Mouse (Mus musculus) midbrain, embryonic 11.5 days (tissue): ENCODE measurements around the gene Rbms1. TPM values are rescaled to one million over a fixed set of nuclear protein-coding genes. Genes with fewer than 3 reads are reported as not detected.

Source experiments
- ATAC-seq: fragments of 200-750 bp; cut with Nextera tagmentation; 2 replicates; pipeline ENCODE4 v1.8.0; 2017; ENCODE audit warnings: moderate TSS enrichment, moderate library complexity; ENCODE audit not compliant: low FRiP score
- DNase-seq: peaks from one replicate; pipeline ENCODE4 v3.0.0; 2015; ENCODE audit warnings: low spot score; ENCODE audit errors: missing footprints
- H3K27ac ChIP-seq: fragments of 300-500 bp; sonication (generic); 2 replicates; pipeline ENCODE4 v1.5.1; 2014; ENCODE audit warnings: low read depth, low read length
- H3K27me3 ChIP-seq: fragments of 300-500 bp; sonication (generic); 2 replicates; pipeline ENCODE4 v1.6.1; 2014; ENCODE audit warnings: mild to moderate bottlenecking, low read length, moderate library complexity, mixed read lengths; ENCODE audit not compliant: control insufficient read depth, insufficient read depth
- H3K36me3 ChIP-seq: fragments of 300-500 bp; sonication (generic); 2 replicates; pipeline ENCODE4 v1.6.1; 2014; ENCODE audit warnings: mild to moderate bottlenecking, low read length, moderate library complexity, mixed read lengths; ENCODE audit not compliant: control insufficient read depth, insufficient read depth
- H3K4me1 ChIP-seq: fragments of 300-500 bp; sonication (generic); 2 replicates; pipeline ENCODE4 v1.6.1; 2014; ENCODE audit warnings: low read length; ENCODE audit not compliant: control insufficient read depth, insufficient read depth
- H3K4me2 ChIP-seq: fragments of 300-500 bp; sonication (generic); 2 replicates; pipeline ENCODE4 v1.6.1; 2014; ENCODE audit warnings: mild to moderate bottlenecking, moderate library complexity
- H3K4me3 ChIP-seq: fragments of 300-500 bp; sonication (generic); 2 replicates; pipeline ENCODE4 v1.5.1; 2014; ENCODE audit warnings: low read depth, low read length
- H3K9ac ChIP-seq: fragments of 300-500 bp; sonication (generic); 2 replicates; pipeline ENCODE4 v1.6.1; 2014; ENCODE audit warnings: low read length
- H3K9me3 ChIP-seq: fragments of 300-500 bp; sonication (generic); 2 replicates; pipeline ENCODE4 v1.6.1; 2016; ENCODE audit warnings: low read length; ENCODE audit not compliant: control insufficient read depth
- WGBS: fragments of 180-500 bp; shearing (Covaris S2); extraction: QIAGEN DNeasy Blood & Tissue Kit; methylation state at CpG from one replicate; pipeline ENCODE4 v1.1.7; 2014; 5-methylcytosine and 5-hydroxymethylcytosine counted together
- polyA plus RNA-seq: library from polyadenylated mRNA; unstranded; fragments of >200 nt; fragmentation: Nextera tagmentation; extraction: Ambion mirVana; gene quantifications from 2 replicates; pipeline ENCODE4 v1.2.1, GENCODE M21; 2014

Rbms1 gene
- polyA plus RNA-seq, 1 experiment from 2014 or later: 43.2 TPM

DNA sequence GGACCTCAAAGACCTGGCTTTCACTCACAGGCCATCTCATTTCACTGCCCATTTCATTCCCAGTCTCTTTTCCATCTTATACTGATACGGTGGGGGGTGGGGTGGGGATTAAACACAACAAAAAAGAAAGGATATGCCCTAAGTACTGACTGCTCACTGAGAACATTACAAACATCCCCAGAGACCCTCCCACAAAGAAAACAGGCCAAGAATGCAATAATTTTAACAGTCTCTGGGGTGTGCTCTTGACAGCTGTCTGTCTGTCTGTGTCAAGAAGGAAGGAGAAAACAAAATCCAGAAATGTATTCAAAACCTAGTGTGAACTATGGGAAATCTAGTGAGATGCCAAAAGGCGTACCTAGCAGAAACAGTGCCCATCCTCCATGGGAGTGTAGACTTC is 86.1 kb downstream of the Rbms1 start:
- DNase-seq (peak; percentile 72), ATAC-seq (no peak)
- Histone ChIP-seq H3K36me3 (no peaks in the 10 kb centered on the region), H3K27me3 (peaks cover 11% of the 10 kb centered on the region; the same call in 1 of the 2 replicates), H3K9me3 (no peaks in the 10 kb centered on the region), H3K4me3 (no peak overlapping the region), H3K27ac (no peak overlapping the region), H3K4me2 (no peak overlapping the region), H3K9ac (no peak overlapping the region), H3K4me1 (peaks cover 18% of the 10 kb centered on the region)
- WGBS: 30% methylated on average over 2 of the region's 2 CpGs

DNA sequence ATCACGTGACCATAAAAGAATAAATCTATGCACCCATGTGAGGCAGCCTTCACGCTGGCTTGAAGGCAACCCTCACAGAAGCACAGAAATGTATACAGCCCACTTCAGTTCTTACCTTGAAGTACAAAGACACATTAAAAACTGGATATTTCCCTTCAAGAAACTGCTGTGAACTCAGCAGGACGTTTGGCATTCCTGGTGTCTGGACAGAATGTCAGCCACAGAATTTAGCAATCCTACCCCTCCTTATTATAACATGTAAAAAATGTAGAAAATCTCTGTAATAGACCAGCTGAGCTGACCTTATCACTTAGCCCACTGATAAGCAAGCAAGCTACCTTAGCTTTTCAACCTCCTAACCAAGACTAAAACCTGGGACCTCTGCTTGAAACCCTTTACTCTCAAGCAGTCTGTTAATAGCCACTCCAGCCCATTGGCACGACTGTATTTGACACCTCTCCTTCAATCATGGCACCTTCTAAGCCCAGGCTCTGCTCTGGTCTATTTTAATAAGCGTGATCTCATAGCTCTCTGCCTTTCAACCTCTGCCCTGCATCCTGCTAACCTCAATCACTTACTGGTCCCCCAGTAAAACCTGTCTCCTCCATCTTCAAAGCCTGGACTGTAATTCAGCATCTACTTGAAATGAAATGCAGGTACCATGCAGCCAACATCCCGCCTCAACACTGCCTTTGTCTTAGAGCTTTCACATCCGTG is 90.7 kb downstream of the Rbms1 start:
- WGBS: 74% methylated on average over 7 of the region's 7 CpGs
- no peak overlapping the region for H3K9ac ChIP-seq
- H3K4me2 ChIP-seq: no peak overlapping the region
- H3K27me3 ChIP-seq: peaks cover 3% of the 10 kb centered on the region; the same call in 1 of the 2 replicates
- H3K4me3 ChIP-seq: no peak overlapping the region
- no peak for ATAC-seq
- H3K9me3 ChIP-seq: no peaks in the 10 kb centered on the region
- DNase-seq: peak; percentile 35
- no peak overlapping the region for H3K27ac ChIP-seq
- H3K36me3 ChIP-seq: no peaks in the 10 kb centered on the region
- peaks cover 10% of the 10 kb centered on the region for H3K4me1 ChIP-seq

DNA sequence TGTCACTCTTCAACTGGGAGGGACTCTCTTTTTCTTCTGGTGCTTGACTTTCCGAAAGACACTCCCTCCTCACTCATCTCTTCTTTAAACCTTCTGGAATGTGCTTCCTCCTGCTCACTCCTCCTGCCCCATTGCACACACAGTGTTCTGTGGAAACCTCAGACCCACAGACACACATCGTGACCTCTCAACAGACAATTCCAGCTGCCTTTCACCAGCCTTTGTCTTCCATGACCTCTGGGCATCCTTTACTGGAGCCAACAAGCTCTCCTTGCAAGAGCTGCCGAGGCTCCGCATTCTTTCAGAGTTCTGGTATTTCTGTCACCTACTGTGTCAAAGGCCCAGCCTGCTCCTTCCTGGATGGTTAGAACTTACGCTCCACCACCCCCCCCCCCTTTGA is 92.0 kb downstream of the Rbms1 start:
- WGBS: 14% methylated on average over 5 of the region's 5 CpGs
- Histone ChIP-seq H3K9me3 (no peaks in the 10 kb centered on the region), H3K27me3 (peaks cover 2% of the 10 kb centered on the region; the same call in 1 of the 2 replicates), H3K27ac (no peak overlapping the region), H3K4me1 (peaks cover 6% of the 10 kb centered on the region; the same call in 1 of the 2 replicates), H3K4me2 (no peak overlapping the region), H3K4me3 (no peak overlapping the region), H3K36me3 (no peaks in the 10 kb centered on the region), H3K9ac (no peak overlapping the region)
- DNase-seq (peak; percentile 69), ATAC-seq (no peak)

DNA sequence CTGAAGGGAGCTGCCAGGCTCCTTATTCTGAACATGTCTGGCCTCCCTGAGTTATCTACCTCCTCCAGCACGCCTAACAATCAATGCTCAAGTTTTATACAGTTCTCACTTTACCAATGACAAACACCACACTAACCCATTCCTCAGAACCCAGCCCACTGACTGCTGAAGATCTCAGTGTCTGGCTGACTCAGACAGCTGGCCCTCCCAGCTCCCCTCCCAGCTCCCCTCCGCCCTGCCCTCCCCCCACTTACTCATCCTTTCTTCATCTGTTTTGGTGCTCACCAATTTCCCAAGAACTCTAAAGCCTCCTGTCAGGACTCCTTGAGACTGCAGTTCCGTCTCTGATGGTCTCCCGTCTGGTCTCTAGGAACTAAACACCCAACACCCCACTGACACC is 92.5 kb downstream of the Rbms1 start:
- Histone ChIP-seq H3K4me1 (peaks cover 6% of the 10 kb centered on the region; the same call in 1 of the 2 replicates), H3K4me2 (no peak overlapping the region), H3K9ac (no peak overlapping the region), H3K27ac (no peak overlapping the region), H3K4me3 (no peak overlapping the region), H3K9me3 (no peaks in the 10 kb centered on the region), H3K27me3 (no peaks in the 10 kb centered on the region; the same call in 1 of the 2 replicates), H3K36me3 (no peaks in the 10 kb centered on the region)
- ATAC-seq (no peak), DNase-seq (no peak)
- WGBS: 25% methylated on average over 4 of the region's 4 CpGs

DNA sequence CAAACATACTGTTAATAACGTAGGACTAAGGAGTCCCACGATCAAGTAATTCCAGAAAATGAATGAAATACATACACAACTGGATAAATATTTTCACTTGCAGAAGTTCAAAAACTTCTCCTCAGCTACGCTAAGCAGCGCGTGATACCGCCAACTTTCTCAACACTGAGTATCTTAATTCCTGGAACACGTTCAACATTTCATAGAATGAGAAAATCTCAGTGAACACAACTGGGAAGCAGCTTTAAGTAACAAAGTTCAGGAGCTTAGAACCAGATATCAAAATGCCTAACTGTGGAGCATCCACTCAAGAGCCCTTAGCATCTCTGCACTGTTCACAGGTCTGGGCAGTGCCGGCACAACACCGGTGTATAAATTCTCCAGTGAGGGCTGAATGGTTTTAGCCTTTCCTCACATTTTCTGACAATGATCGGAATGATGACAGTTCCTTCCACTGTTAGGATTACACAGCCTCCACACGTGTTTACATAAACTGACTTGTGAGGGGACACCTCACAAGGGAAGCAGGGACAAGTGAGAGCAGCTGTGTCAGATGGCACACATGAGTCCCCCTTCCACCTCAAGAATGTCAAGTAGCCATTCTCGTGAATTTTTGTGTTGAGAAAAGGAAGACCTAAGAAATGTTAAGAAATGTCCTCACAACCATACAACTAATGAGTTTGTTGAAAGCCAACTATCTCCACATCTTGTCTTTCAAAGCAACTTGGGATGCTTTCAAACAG is 93.8 kb downstream of the Rbms1 start:
- Histone ChIP-seq H3K9me3 (no peaks in the 10 kb centered on the region), H3K36me3 (no peaks in the 10 kb centered on the region), H3K4me1 (peaks cover 6% of the 10 kb centered on the region; the same call in 1 of the 2 replicates), H3K4me3 (no peak overlapping the region), H3K27me3 (no peaks in the 10 kb centered on the region; the same call in 1 of the 2 replicates), H3K4me2 (no peak overlapping the region), H3K9ac (no peak overlapping the region), H3K27ac (no peak overlapping the region)
- DNase-seq (peak; percentile 57), ATAC-seq (no peak)
- WGBS: 86% methylated on average over 12 of the region's 12 CpGs

DNA sequence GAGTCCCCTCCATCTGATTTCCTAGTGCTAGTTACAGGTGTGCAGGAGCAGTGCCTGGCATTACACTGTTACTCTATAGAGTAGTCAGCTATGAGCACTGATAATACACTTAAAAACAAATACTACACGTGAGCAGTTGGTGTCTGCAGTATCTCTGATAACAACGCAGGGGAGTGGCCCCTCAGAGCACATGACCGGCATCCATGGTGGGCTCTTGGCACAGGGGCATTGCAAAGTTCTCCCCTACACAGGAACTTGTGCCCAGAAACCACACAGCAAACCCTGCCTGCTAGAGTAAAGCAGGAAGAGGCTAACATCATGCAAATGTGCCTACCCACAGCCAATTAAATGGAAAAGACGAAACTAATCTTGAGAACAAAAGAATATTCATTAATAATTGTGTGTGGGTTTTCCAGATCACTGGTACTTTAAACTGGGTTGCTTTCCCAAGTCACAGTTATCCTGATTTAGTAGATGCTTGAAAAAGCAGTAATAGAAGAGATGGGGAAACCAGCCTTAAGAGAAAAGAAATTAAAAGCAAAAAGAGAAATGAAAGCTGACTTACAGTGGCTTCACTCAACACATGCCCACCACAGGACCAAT is 94.8 kb downstream of the Rbms1 start:
- peaks cover 6% of the 10 kb centered on the region; the same call in 1 of the 2 replicates for H3K4me1 ChIP-seq
- WGBS: 85% methylated on average over 4 of the region's 4 CpGs
- no peaks in the 10 kb centered on the region for H3K36me3 ChIP-seq
- peak; percentile 21 for DNase-seq
- ATAC-seq: no peak
- H3K9ac ChIP-seq: no peak overlapping the region
- no peak overlapping the region for H3K4me2 ChIP-seq
- no peak overlapping the region for H3K27ac ChIP-seq
- no peaks in the 10 kb centered on the region for H3K27me3 ChIP-seq
- no peaks in the 10 kb centered on the region for H3K9me3 ChIP-seq
- H3K4me3 ChIP-seq: no peak overlapping the region

DNA sequence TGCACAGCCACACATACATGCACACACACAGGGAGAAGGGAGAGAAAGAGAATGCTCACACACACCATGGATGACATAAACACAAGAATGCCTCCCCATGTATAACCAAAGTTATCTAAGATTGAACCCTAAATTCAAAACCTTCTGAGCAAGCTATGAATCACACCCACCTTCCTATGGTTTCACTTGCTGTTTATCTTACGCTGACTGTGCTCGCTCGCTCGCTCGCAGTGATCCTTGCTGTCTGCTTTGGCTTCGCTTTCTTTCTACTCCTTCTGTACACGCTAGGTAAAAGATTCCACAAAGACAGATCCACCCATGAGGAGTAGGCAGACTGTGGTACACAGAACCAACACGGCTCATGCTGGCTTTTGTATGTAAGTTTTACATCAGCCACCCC is 95.7 kb downstream of the Rbms1 start:
- H3K4me1 ChIP-seq: peaks cover 6% of the 10 kb centered on the region; the same call in 1 of the 2 replicates
- WGBS: 95% methylated on average over 8 of the region's 8 CpGs
- H3K4me3 ChIP-seq: no peak overlapping the region
- no peaks in the 10 kb centered on the region for H3K9me3 ChIP-seq
- no peak for DNase-seq
- H3K36me3 ChIP-seq: no peaks in the 10 kb centered on the region
- H3K9ac ChIP-seq: no peak overlapping the region
- no peak overlapping the region for H3K27ac ChIP-seq
- H3K4me2 ChIP-seq: no peak overlapping the region
- no peak for ATAC-seq
- no peaks in the 10 kb centered on the region for H3K27me3 ChIP-seq

DNA sequence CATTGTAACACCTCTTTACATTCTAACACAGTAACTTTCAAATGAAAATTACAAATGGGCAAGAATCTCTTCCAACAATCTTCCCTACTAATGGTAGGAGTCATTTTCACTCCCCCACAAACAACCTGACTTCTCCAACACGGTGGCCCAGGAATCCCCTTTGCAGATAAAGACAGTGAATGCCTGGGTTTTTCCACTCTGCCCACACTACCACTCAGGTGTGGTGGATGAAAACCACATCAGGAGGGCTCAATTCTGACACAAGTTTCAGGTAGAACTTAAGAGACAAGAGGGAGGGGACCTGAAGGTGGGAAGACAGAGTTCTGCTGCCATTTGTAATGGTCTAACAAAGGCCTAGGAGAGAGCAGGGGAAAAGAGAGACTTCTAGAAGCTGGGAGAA is 97.1 kb downstream of the Rbms1 start:
- peaks cover under 1% of the 10 kb centered on the region; the same call in 1 of the 2 replicates for H3K4me1 ChIP-seq
- H3K27me3 ChIP-seq: no peaks in the 10 kb centered on the region
- H3K36me3 ChIP-seq: no peaks in the 10 kb centered on the region
- no peak for ATAC-seq
- H3K9ac ChIP-seq: no peak overlapping the region
- no peak overlapping the region for H3K4me3 ChIP-seq
- no peaks in the 10 kb centered on the region for H3K9me3 ChIP-seq
- H3K4me2 ChIP-seq: no peak overlapping the region
- peak; percentile 64 for DNase-seq
- H3K27ac ChIP-seq: no peak overlapping the region
- 79% methylated on average over 1 of the region's 1 CpGs for WGBS

DNA sequence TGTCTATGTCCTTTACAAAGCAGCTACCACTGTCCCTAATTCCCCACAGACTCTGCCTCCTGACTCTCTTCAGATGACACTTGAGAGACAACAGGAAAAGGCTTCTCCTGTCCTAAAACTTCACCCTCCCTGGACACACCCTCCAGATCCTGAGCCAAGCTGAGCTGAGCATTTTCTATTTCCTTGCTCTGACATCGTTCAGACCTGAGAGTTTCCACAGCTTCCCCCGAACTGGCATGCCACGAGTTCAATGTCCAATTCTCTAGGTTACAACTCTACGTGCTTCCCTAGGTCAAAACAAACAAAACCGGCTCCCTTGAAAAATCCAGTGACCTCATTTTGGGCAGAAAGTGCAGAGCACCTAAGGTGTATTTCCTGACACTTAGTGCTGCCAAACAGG is 98.0 kb downstream of the Rbms1 start:
- Histone ChIP-seq H3K4me2 (no peak overlapping the region), H3K9me3 (no peaks in the 10 kb centered on the region), H3K4me1 (no peaks in the 10 kb centered on the region), H3K36me3 (no peaks in the 10 kb centered on the region), H3K27ac (no peak overlapping the region), H3K27me3 (no peaks in the 10 kb centered on the region), H3K4me3 (no peak overlapping the region), H3K9ac (no peak overlapping the region)
- ATAC-seq (no peak), DNase-seq (peak; percentile 12)
- 72% methylated on average over 5 of the region's 5 CpGs for WGBS
